Mouse (Mus musculus) C2C12 (cell line): ENCODE results near the gene Def6.

Source experiments
- CEBPB ChIP-seq: IDR thresholded peaks from one replicate; pipeline ENCODE4 v1.6.1; 2011; ENCODE audit warnings: low read depth, mild to moderate bottlenecking, control low read depth, moderate library complexity
- CTCF ChIP-seq: IDR thresholded peaks from one replicate; pipeline ENCODE4 v1.5.1; 2011; ENCODE audit not compliant: control insufficient read depth, insufficient read depth, insufficient read length
- FOSL1 ChIP-seq: IDR thresholded peaks from one replicate; pipeline ENCODE4 v1.8.0; 2011; ENCODE audit warnings: mild to moderate bottlenecking, low read length; ENCODE audit not compliant: poor library complexity, insufficient read depth, severe bottlenecking
- MAX ChIP-seq: IDR thresholded peaks from one replicate; pipeline ENCODE4 v1.6.1; 2011; ENCODE audit warnings: mild to moderate bottlenecking, control low read depth
- MYOD1 ChIP-seq: IDR thresholded peaks from one replicate; pipeline ENCODE4 v1.6.1; 2011; ENCODE audit warnings: low read depth; ENCODE audit not compliant: control insufficient read depth, insufficient read length
- MYOG ChIP-seq: IDR thresholded peaks from one replicate; pipeline ENCODE4 v1.6.1; 2011; ENCODE audit not compliant: control insufficient read depth, insufficient read length; ENCODE audit errors: extremely low read depth
- USF1 ChIP-seq: IDR thresholded peaks from one replicate; pipeline ENCODE4 v1.6.1; 2011; ENCODE audit warnings: low read depth, mild to moderate bottlenecking, control low read depth, moderate library complexity

GRCm38 (mm10) chr17:28259890-28260542, 52.4 kb downstream of the Def6 start:
- TF ChIP-seq CTCF (peak; percentile 49), MYOG (no peak), MAX (peak; percentile 25), MYOD1 (no peak), USF1 (no peak), CEBPB (peak; percentile 71), FOSL1 (no peak)
